Mouse (Mus musculus) midbrain, postnatal 0 days (tissue): Measurements from ENCODE around the gene Cplane1. TPM values are rescaled to one million over a fixed set of nuclear protein-coding genes. Genes with fewer than 3 reads are reported as not detected.
A peak's percentile ranks its signal among the peaks of the same experiment; 100 is the strongest.
"Not testable (repeated sequence)": the region's sequence is repeated elsewhere in the genome, so short reads cannot be mapped to it uniquely, and the experiment has no call there.

Experiments
- ATAC-seq: fragments of 200-750 bp; cut with Nextera tagmentation; 2 replicates; pipeline ENCODE4 v1.8.0; 2017; ENCODE audit warnings: moderate number of reproducible peaks, mild to moderate bottlenecking, moderate TSS enrichment, moderate library complexity; ENCODE audit not compliant: low FRiP score
- DNase-seq: peaks from one replicate; pipeline ENCODE4 v3.0.0-alpha.2; 2015; ENCODE audit warnings: low spot score
- H3K27ac ChIP-seq: fragments of 300-500 bp; sonication (generic); 2 replicates; pipeline ENCODE4 v1.5.1; 2014; ENCODE audit warnings: low read depth, mild to moderate bottlenecking, low read length, mixed read lengths
- H3K27me3 ChIP-seq: fragments of 300-500 bp; sonication (generic); 2 replicates; pipeline ENCODE4 v1.6.1; 2014; ENCODE audit warnings: low read length, control low read depth, mixed read lengths; ENCODE audit not compliant: insufficient read depth
- H3K36me3 ChIP-seq: fragments of 300-500 bp; sonication (generic); 2 replicates; pipeline ENCODE4 v1.6.1; 2014; ENCODE audit warnings: low read length, control low read depth, mixed read lengths; ENCODE audit not compliant: insufficient read depth
- H3K4me1 ChIP-seq: fragments of 300-500 bp; sonication (generic); 2 replicates; pipeline ENCODE4 v1.6.1; 2014; ENCODE audit warnings: mild to moderate bottlenecking, control low read depth, antibody characterized with exemption, low read length, mixed read lengths; ENCODE audit not compliant: insufficient read depth
- H3K4me2 ChIP-seq: fragments of 300-500 bp; sonication (generic); 2 replicates; pipeline ENCODE4 v1.6.1; 2014; ENCODE audit warnings: low read depth, mild to moderate bottlenecking, low read length, mixed read lengths; ENCODE audit not compliant: poor library complexity, severe bottlenecking
- H3K4me3 ChIP-seq: fragments of 300-500 bp; sonication (generic); 2 replicates; pipeline ENCODE4 v1.5.1; 2014; ENCODE audit warnings: low read depth, mild to moderate bottlenecking, low read length, moderate library complexity
- H3K9ac ChIP-seq: fragments of 300-500 bp; sonication (generic); replicated peaks from 2 replicates; pipeline ENCODE4 v1.6.1; 2014; ENCODE audit warnings: mild to moderate bottlenecking, low read length, moderate library complexity, mixed read lengths; ENCODE audit not compliant: poor library complexity, severe bottlenecking
- H3K9me3 ChIP-seq: fragments of 300-500 bp; sonication (generic); 2 replicates; pipeline ENCODE4 v1.6.1; 2016; ENCODE audit warnings: low read length, control low read depth
- CTCF ChIP-seq: IDR thresholded peaks from 2 replicates; pipeline ENCODE4 v1.5.1; 2016; ENCODE audit warnings: antibody characterized with exemption, mild to moderate bottlenecking
- WGBS: fragments of 180-500 bp; shearing (Covaris S2); extraction: QIAGEN DNeasy Blood & Tissue Kit; methylation state at CpG from one replicate; pipeline ENCODE4 v1.1.7; 2014; 5-methylcytosine and 5-hydroxymethylcytosine counted together
- polyA plus RNA-seq: library from polyadenylated mRNA; unstranded; fragments of >200 nt; fragmentation: Nextera tagmentation; extraction: Ambion mirVana; gene quantifications from 2 replicates; pipeline ENCODE4 v1.2.1, GENCODE M21; 2015
- total RNA-seq: library from RNA; depleted of rRNA; stranded (reverse); fragments of >200 nt; gene quantifications from 2 replicates; pipeline ENCODE4 v1.2.3, GENCODE M21; 2014

Cplane1 gene
- total and polyA plus RNA-seq, 2 experiments from 2014 or later = 15.9 to 36.8 TPM

- H3K27ac ChIP-seq = no peak overlapping the region
- H3K36me3 ChIP-seq = peaks cover 58% of the 10 kb centered on the region
- DNase-seq (no peak), ATAC-seq (no peak)
- H3K4me2 ChIP-seq = no peak overlapping the region
- no peaks in the 10 kb centered on the region for H3K9me3 ChIP-seq
- WGBS = 91% methylated on average over 3 of the region's 3 CpGs
- no peak overlapping the region for H3K9ac ChIP-seq
- no peaks in the 10 kb centered on the region for H3K27me3 ChIP-seq
- no peak overlapping the region for H3K4me3 ChIP-seq
- no peak for TF ChIP-seq CTCF
- H3K4me1 ChIP-seq = no peaks in the 10 kb centered on the region
These were observed 97.0 kb downstream of the Cplane1 start for GRCm38 (mm10) chr15:8265946-8266345.

GRCm38 (mm10) chr15:8267211-8267610 is 98.3 kb downstream of the Cplane1 start:
- no peaks in the 10 kb centered on the region for H3K27me3 ChIP-seq
- H3K4me3 ChIP-seq = no peak overlapping the region
- H3K36me3 ChIP-seq = peaks cover 63% of the 10 kb centered on the region
- no peak overlapping the region for H3K27ac ChIP-seq
- DNase-seq (no peak), ATAC-seq (no peak)
- no peaks in the 10 kb centered on the region for H3K9me3 ChIP-seq
- no peak for TF ChIP-seq CTCF
- H3K4me2 ChIP-seq = no peak overlapping the region
- no peaks in the 10 kb centered on the region for H3K4me1 ChIP-seq
- H3K9ac ChIP-seq = no peak overlapping the region
- WGBS = 97% methylated on average over 3 of the region's 3 CpGs

GRCm38 (mm10) chr15:8268231-8268630 is 99.3 kb downstream of the Cplane1 start:
- no peak for TF ChIP-seq CTCF
- no peak overlapping the region for H3K4me2 ChIP-seq
- H3K27ac ChIP-seq = no peak overlapping the region
- H3K27me3 ChIP-seq = no peaks in the 10 kb centered on the region
- H3K36me3 ChIP-seq = peaks cover 56% of the 10 kb centered on the region
- no peaks in the 10 kb centered on the region for H3K4me1 ChIP-seq
- H3K9me3 ChIP-seq = no peaks in the 10 kb centered on the region
- ATAC-seq = no peak
- H3K9ac ChIP-seq = no peak overlapping the region
- no peak overlapping the region for H3K4me3 ChIP-seq
- DNase-seq = no peak
- WGBS = 92% methylated on average over 8 of the region's 8 CpGs

GRCm38 (mm10) chr15:8271952-8272351 is 103.0 kb downstream of the Cplane1 start:
- H3K27me3 ChIP-seq = no peaks in the 10 kb centered on the region
- ATAC-seq (no peak), DNase-seq (no peak)
- 91% methylated on average over 8 of the region's 8 CpGs for WGBS
- H3K4me3 ChIP-seq = no peak overlapping the region
- no peaks in the 10 kb centered on the region for H3K9me3 ChIP-seq
- H3K4me1 ChIP-seq = no peaks in the 10 kb centered on the region
- H3K4me2 ChIP-seq = no peak overlapping the region
- peaks cover 46% of the 10 kb centered on the region for H3K36me3 ChIP-seq
- no peak overlapping the region for H3K27ac ChIP-seq
- H3K9ac ChIP-seq = no peak overlapping the region
- no peak for TF ChIP-seq CTCF

GRCm38 (mm10) chr15:8277916-8278315 is 109.0 kb downstream of the Cplane1 start:
- H3K36me3 ChIP-seq, ATAC-seq, H3K27ac ChIP-seq, H3K9ac ChIP-seq, DNase-seq, H3K4me3 ChIP-seq, H3K9me3 ChIP-seq, H3K4me1 ChIP-seq, H3K4me2 ChIP-seq, H3K27me3 ChIP-seq: not testable (repeated sequence)
- 92% methylated on average over 4 of the region's 4 CpGs for WGBS

GRCm38 (mm10) chr15:8279320-8279779 is 110.4 kb downstream of the Cplane1 start:
- no peak for ATAC-seq
- no peaks in the 10 kb centered on the region for H3K9me3 ChIP-seq
- no peak for DNase-seq
- H3K9ac ChIP-seq = no peak overlapping the region
- no peak for TF ChIP-seq CTCF
- peak overlapping the region; percentile 54 for H3K4me2 ChIP-seq
- H3K4me1 ChIP-seq = no peaks in the 10 kb centered on the region
- no peaks in the 10 kb centered on the region for H3K36me3 ChIP-seq
- H3K4me3 ChIP-seq = peak overlapping the region; percentile 24
- 39% methylated on average over 15 of the region's 17 CpGs for WGBS
- H3K27ac ChIP-seq = no peak overlapping the region
- no peaks in the 10 kb centered on the region for H3K27me3 ChIP-seq
